Mouse (Mus musculus): Measurements from ENCODE around the gene B3gnt9. TPM values are rescaled to one million over a fixed set of nuclear protein-coding genes. Genes with fewer than 3 reads are reported as not detected.

B3gnt9 gene
- polyA plus RNA-seq, 1 experiment from 2014 or later = 3.6 TPM

Other genes starting within 250 kb of the B3gnt9 start
- gene Ces3a, start 206.6 kb downstream of the B3gnt9 start, polyA plus RNA-seq (2014; fragmentation: Nextera tagmentation; extraction: Ambion mirVana) = not detected in 2 replicates
- not detected in 2 replicates for gene Ces3b, start 171.4 kb downstream of the B3gnt9 start, polyA plus RNA-seq (2014; fragmentation: Nextera tagmentation; extraction: Ambion mirVana)
- gene Ces4a, start 123.4 kb downstream of the B3gnt9 start, polyA plus RNA-seq (2014; fragmentation: Nextera tagmentation; extraction: Ambion mirVana) = not detected in 2 replicates
- 75.4 and 79.8 TPM in 2 replicates for gene Cbfb, start 84.5 kb downstream of the B3gnt9 start, polyA plus RNA-seq (2014; fragmentation: Nextera tagmentation; extraction: Ambion mirVana)
- gene D230025D16Rik, start 30.0 kb downstream of the B3gnt9 start, polyA plus RNA-seq (2014; fragmentation: Nextera tagmentation; extraction: Ambion mirVana) = 28.9 and 31.5 TPM in 2 replicates
- gene Tradd, start 9.5 kb upstream of the B3gnt9 start, polyA plus RNA-seq (2014; fragmentation: Nextera tagmentation; extraction: Ambion mirVana) = 14.9 and 18.4 TPM in 2 replicates
- 0.66 and 1.0 TPM in 2 replicates for gene Fbxl8, start 9.5 kb upstream of the B3gnt9 start, polyA plus RNA-seq (2014; fragmentation: Nextera tagmentation; extraction: Ambion mirVana)
- gene Hsf4, start 14.6 kb upstream of the B3gnt9 start, polyA plus RNA-seq (2014; fragmentation: Nextera tagmentation; extraction: Ambion mirVana) = not detected in 2 replicates
- gene Nol3, start 21.0 kb upstream of the B3gnt9 start, polyA plus RNA-seq (2014; fragmentation: Nextera tagmentation; extraction: Ambion mirVana) = 2.7 and 3.5 TPM in 2 replicates
- gene 4931428F04Rik, start 34.7 kb upstream of the B3gnt9 start, polyA plus RNA-seq (2014; fragmentation: Nextera tagmentation; extraction: Ambion mirVana) = 46.1 and 50.8 TPM in 2 replicates
- 12.1 and 13.9 TPM in 2 replicates for gene Exoc3l, start 40.9 kb upstream of the B3gnt9 start, polyA plus RNA-seq (2014; fragmentation: Nextera tagmentation; extraction: Ambion mirVana)
- gene E2f4, start 42.5 kb upstream of the B3gnt9 start, polyA plus RNA-seq (2014; fragmentation: Nextera tagmentation; extraction: Ambion mirVana) = 103 and 107 TPM in 2 replicates
- gene Elmo3, start 50.4 kb upstream of the B3gnt9 start, polyA plus RNA-seq (2014; fragmentation: Nextera tagmentation; extraction: Ambion mirVana) = 1.0 and 1.9 TPM in 2 replicates
- 1.3 and 1.4 TPM in 2 replicates for gene Lrrc29, start 71.1 kb upstream of the B3gnt9 start, polyA plus RNA-seq (2014; fragmentation: Nextera tagmentation; extraction: Ambion mirVana)
- 111 TPM in 2 replicates for gene Tmem208, start 71.2 kb upstream of the B3gnt9 start, polyA plus RNA-seq (2014; fragmentation: Nextera tagmentation; extraction: Ambion mirVana)
- gene Fhod1, start 92.8 kb upstream of the B3gnt9 start, polyA plus RNA-seq (2014; fragmentation: Nextera tagmentation; extraction: Ambion mirVana) = 1.8 and 1.9 TPM in 2 replicates
- 4.1 TPM in 2 replicates for gene Slc9a5, start 93.7 kb upstream of the B3gnt9 start, polyA plus RNA-seq (2014; fragmentation: Nextera tagmentation; extraction: Ambion mirVana)
- gene Plekhg4, start 118.1 kb upstream of the B3gnt9 start, polyA plus RNA-seq (2014; fragmentation: Nextera tagmentation; extraction: Ambion mirVana) = 0.54 and 0.89 TPM in 2 replicates
- gene Kctd19, start 158.3 kb upstream of the B3gnt9 start, polyA plus RNA-seq (2014; fragmentation: Nextera tagmentation; extraction: Ambion mirVana) = not detected in 2 replicates
- gene Lrrc36, start 158.4 kb upstream of the B3gnt9 start, polyA plus RNA-seq (2014; fragmentation: Nextera tagmentation; extraction: Ambion mirVana) = 0.92 and 1.6 TPM in 2 replicates
- 218 and 229 TPM in 2 replicates for gene Tppp3, start 216.4 kb upstream of the B3gnt9 start, polyA plus RNA-seq (2014; fragmentation: Nextera tagmentation; extraction: Ambion mirVana)
- gene Zdhhc1, start 241.7 kb upstream of the B3gnt9 start, polyA plus RNA-seq (2014; fragmentation: Nextera tagmentation; extraction: Ambion mirVana) = 18.5 and 18.9 TPM in 2 replicates